Mouse (Mus musculus): ENCODE data around the gene Rasal2. TPM values are rescaled to one million over a fixed set of nuclear protein-coding genes. Genes with fewer than 3 reads are reported as not detected.

Gene Rasal2
- polyA plus RNA-seq, 1 experiment = 1.3 TPM

- no peak overlapping the region for H3K4me3 ChIP-seq (ENCODE audit: control insufficient read depth, insufficient read depth, low read length)
- no peaks in the 10 kb centered on the region for H3K27me3 ChIP-seq (ENCODE audit: control insufficient read depth, insufficient read depth, low read length)
- DNase-seq = no peak
- TF ChIP-seq POLR2A (IDR thresholded peaks at IDR 0.05; ENCODE audit: control insufficient read depth, extremely low read depth, insufficient read depth, low read length, poor library complexity) (no peak), CTCF (IDR thresholded peaks at IDR 0.05; ENCODE audit: borderline replicate concordance, control insufficient read depth, extremely low read depth, insufficient read depth, low read length, poor library complexity) (no peak)
- no peaks in the 10 kb centered on the region for H3K36me3 ChIP-seq (ENCODE audit: control insufficient read depth, insufficient read depth, low read length)
- H3K4me1 ChIP-seq (replicated peaks; ENCODE audit: control insufficient read depth, insufficient read depth, low read length) = no peaks in the 10 kb centered on the region
- 98% methylated on average over 4 of the region's 4 CpGs for WGBS
- no peak overlapping the region for H3K27ac ChIP-seq (ENCODE audit: control insufficient read depth, insufficient read depth, low read length)
Measured at GRCm38 (mm10) chr1:157447142-157447541, 34.7 kb upstream of the Rasal2 start.

- Histone ChIP-seq H3K4me3 (ENCODE audit: control insufficient read depth, insufficient read depth, low read length) (no peak overlapping the region), H3K27ac (ENCODE audit: control insufficient read depth, insufficient read depth, low read length) (no peak overlapping the region), H3K36me3 (ENCODE audit: control insufficient read depth, insufficient read depth, low read length) (no peaks in the 10 kb centered on the region), H3K4me1 (replicated peaks; ENCODE audit: control insufficient read depth, insufficient read depth, low read length) (no peaks in the 10 kb centered on the region), H3K27me3 (ENCODE audit: control insufficient read depth, insufficient read depth, low read length) (no peaks in the 10 kb centered on the region)
- 44% methylated on average over 7 of the region's 7 CpGs for WGBS
- peak; percentile 21 for DNase-seq
- no peak for TF ChIP-seq POLR2A (IDR thresholded peaks at IDR 0.05; ENCODE audit: control insufficient read depth, extremely low read depth, insufficient read depth, low read length, poor library complexity)
- no peak for TF ChIP-seq CTCF (IDR thresholded peaks at IDR 0.05; ENCODE audit: borderline replicate concordance, control insufficient read depth, extremely low read depth, insufficient read depth, low read length, poor library complexity)
Measured at GRCm38 (mm10) chr1:157446325-157446724, 33.9 kb upstream of the Rasal2 start.

- Histone ChIP-seq H3K4me1 (replicated peaks; ENCODE audit: control insufficient read depth, insufficient read depth, low read length) (no peaks in the 10 kb centered on the region), H3K27ac (ENCODE audit: control insufficient read depth, insufficient read depth, low read length) (no peak overlapping the region), H3K27me3 (ENCODE audit: control insufficient read depth, insufficient read depth, low read length) (no peaks in the 10 kb centered on the region), H3K36me3 (ENCODE audit: control insufficient read depth, insufficient read depth, low read length) (no peaks in the 10 kb centered on the region), H3K4me3 (ENCODE audit: control insufficient read depth, insufficient read depth, low read length) (no peak overlapping the region)
- DNase-seq = no peak
- WGBS = 88% methylated on average over 6 of the region's 6 CpGs
- TF ChIP-seq CTCF (IDR thresholded peaks at IDR 0.05; ENCODE audit: borderline replicate concordance, control insufficient read depth, extremely low read depth, insufficient read depth, low read length, poor library complexity) (no peak), POLR2A (IDR thresholded peaks at IDR 0.05; ENCODE audit: control insufficient read depth, extremely low read depth, insufficient read depth, low read length, poor library complexity) (no peak)
Measured at GRCm38 (mm10) chr1:157445398-157445910, 33.1 kb upstream of the Rasal2 start.

- DNase-seq = no peak
- H3K36me3 ChIP-seq (ENCODE audit: control insufficient read depth, insufficient read depth, low read length) = no peaks in the 10 kb centered on the region
- TF ChIP-seq POLR2A (IDR thresholded peaks at IDR 0.05; ENCODE audit: control insufficient read depth, extremely low read depth, insufficient read depth, low read length, poor library complexity) (no peak), CTCF (IDR thresholded peaks at IDR 0.05; ENCODE audit: borderline replicate concordance, control insufficient read depth, extremely low read depth, insufficient read depth, low read length, poor library complexity) (no peak)
- H3K4me3 ChIP-seq (ENCODE audit: control insufficient read depth, insufficient read depth, low read length) = no peak overlapping the region
- H3K27ac ChIP-seq (ENCODE audit: control insufficient read depth, insufficient read depth, low read length) = no peak overlapping the region
- no peaks in the 10 kb centered on the region for H3K4me1 ChIP-seq (replicated peaks; ENCODE audit: control insufficient read depth, insufficient read depth, low read length)
- WGBS = 92% methylated on average over 13 of the region's 13 CpGs
- no peaks in the 10 kb centered on the region for H3K27me3 ChIP-seq (ENCODE audit: control insufficient read depth, insufficient read depth, low read length)
Measured at GRCm38 (mm10) chr1:157444632-157445300, 32.4 kb upstream of the Rasal2 start.

GRCm38 (mm10) chr1:157443723-157444561, 31.5 kb upstream of the Rasal2 start:
- Histone ChIP-seq H3K4me3 (ENCODE audit: control insufficient read depth, insufficient read depth, low read length) (no peak overlapping the region), H3K36me3 (ENCODE audit: control insufficient read depth, insufficient read depth, low read length) (no peaks in the 10 kb centered on the region), H3K4me1 (replicated peaks; ENCODE audit: control insufficient read depth, insufficient read depth, low read length) (no peaks in the 10 kb centered on the region), H3K27me3 (ENCODE audit: control insufficient read depth, insufficient read depth, low read length) (no peaks in the 10 kb centered on the region), H3K27ac (ENCODE audit: control insufficient read depth, insufficient read depth, low read length) (no peak overlapping the region)
- TF ChIP-seq CTCF (IDR thresholded peaks at IDR 0.05; ENCODE audit: borderline replicate concordance, control insufficient read depth, extremely low read depth, insufficient read depth, low read length, poor library complexity) = no peak
- TF ChIP-seq POLR2A (IDR thresholded peaks at IDR 0.05; ENCODE audit: control insufficient read depth, extremely low read depth, insufficient read depth, low read length, poor library complexity) = no peak
- WGBS = 71% methylated on average over 19 of the region's 19 CpGs
- DNase-seq = no peak

GRCm38 (mm10) chr1:157443026-157443722, 30.8 kb upstream of the Rasal2 start:
- WGBS = 45% methylated on average over 14 of the region's 14 CpGs
- no peaks in the 10 kb centered on the region for H3K27me3 ChIP-seq (ENCODE audit: control insufficient read depth, insufficient read depth, low read length)
- no peak overlapping the region for H3K4me3 ChIP-seq (ENCODE audit: control insufficient read depth, insufficient read depth, low read length)
- H3K36me3 ChIP-seq (ENCODE audit: control insufficient read depth, insufficient read depth, low read length) = no peaks in the 10 kb centered on the region
- TF ChIP-seq POLR2A (IDR thresholded peaks at IDR 0.05; ENCODE audit: control insufficient read depth, extremely low read depth, insufficient read depth, low read length, poor library complexity) (no peak), CTCF (IDR thresholded peaks at IDR 0.05; ENCODE audit: borderline replicate concordance, control insufficient read depth, extremely low read depth, insufficient read depth, low read length, poor library complexity) (no peak)
- no peak overlapping the region for H3K27ac ChIP-seq (ENCODE audit: control insufficient read depth, insufficient read depth, low read length)
- no peaks in the 10 kb centered on the region for H3K4me1 ChIP-seq (replicated peaks; ENCODE audit: control insufficient read depth, insufficient read depth, low read length)
- DNase-seq = no peak

Measured in thymus, adult 2 months (tissue).